Mouse (Mus musculus): ENCODE measurements around the gene Gm20696. TPM values are rescaled to one million over a fixed set of nuclear protein-coding genes. Genes with fewer than 3 reads are reported as not detected.
A peak's percentile ranks its signal among the peaks of the same experiment; 100 is the strongest.

The Gm20696 gene
- total RNA-seq, 2 experiments from 2014 or later, result 1.4 to 1.6 TPM

DNA sequence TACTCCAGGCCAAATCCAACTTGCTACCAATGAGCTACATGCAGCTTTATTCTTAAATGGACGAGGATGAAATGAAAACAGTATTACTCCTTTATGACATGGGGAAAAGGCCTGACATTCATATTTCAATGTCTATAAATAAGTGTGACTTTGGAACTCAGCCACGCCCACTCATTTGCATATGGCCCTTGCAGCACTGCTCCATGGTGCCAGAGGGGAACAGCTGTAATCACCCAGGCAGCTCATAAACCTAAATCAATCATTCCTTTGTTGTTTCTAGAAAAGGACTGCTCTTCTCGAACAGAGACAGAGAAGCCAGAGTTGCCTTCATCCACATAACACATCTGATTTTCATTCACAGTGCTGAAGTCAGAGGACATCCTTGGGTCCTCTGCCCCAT lies 241.6 kb downstream of the Gm20696 start:
- intact Hi-C loops (cut with DNase I), result no loop called here
- no peak for DNase-seq

- intact Hi-C loops (cut with DNase I), result no loop called here
- no peak for DNase-seq
These were observed 245.9 kb downstream of the Gm20696 start for GRCm38 (mm10) chr6:99420666-99421065.

DNA sequence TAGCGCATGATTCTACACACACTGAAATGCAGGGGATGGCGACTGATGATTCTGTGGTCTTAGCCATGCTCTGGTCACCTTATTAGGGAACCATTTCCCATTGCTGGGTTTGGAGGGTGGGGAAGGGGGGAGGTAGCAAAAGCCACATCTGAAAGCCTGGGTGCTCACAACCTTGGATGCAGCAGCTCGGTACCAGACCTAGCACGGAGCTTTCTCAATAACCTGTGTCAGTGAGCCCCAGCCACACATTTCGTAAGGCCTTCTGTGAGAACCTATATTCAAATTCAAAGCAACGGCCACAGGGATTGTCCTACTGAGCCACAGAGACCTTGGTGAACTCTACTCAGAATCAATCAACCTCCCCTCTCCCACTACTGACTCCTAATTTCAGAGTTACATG lies 254.0 kb downstream of the Gm20696 start:
- intact Hi-C loops (cut with DNase I), result no loop called here
- DNase-seq, result no peak

- DNase-seq, result no peak
- intact Hi-C loops (cut with DNase I), result no loop called here
These were observed 257.0 kb downstream of the Gm20696 start for GRCm38 (mm10) chr6:99409602-99410001.

DNA sequence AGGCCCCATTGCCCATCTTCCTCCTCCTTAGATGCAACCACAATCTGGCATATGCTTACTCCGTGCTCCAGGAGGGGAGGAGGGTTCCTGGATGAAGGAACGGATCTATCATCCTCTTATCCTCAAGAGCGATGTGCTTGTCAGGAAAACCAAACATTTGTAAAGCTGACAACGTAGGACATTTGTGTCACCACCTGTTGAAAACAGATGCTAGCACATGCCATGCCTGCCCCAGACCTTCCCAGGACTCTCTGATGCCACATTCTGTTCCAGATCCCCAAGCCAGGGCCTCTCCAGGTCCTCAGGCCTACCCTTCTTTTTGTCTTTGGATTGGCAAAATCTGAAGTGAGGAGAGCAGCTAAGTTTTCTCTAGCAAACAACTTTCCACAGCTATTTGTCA lies 257.7 kb downstream of the Gm20696 start:
- no peak for DNase-seq
- intact Hi-C loops (cut with DNase I), result no loop called here

DNA sequence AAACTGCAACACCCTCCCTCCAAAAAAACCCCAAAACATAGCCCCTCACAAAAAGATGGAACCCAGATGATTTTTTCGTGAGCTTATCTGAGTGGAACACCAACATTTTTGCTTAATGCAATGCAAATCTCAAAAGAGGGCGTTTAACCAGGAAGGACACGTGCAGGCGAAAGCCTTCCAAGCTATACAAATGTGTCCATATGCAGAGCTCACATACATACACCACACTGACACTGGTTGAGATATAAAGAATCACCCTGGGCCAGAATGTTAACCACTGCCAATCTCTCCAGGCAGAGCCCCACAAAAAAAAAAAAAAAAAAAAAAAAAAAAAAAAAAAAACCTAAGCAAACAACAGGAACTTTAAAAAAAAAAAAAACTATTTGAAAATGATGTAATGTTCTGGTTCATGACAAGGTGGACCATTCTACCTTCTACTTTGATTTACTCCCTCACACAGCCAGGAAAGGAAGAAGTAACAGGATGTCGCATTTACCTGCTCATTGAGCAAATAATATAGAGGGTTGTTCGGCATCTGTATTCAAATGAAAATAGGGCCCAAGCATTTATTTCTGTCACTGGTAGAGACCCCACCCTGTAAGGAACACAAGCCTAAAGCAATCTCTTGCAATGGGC lies 262.7 kb downstream of the Gm20696 start:
- intact Hi-C loops (cut with DNase I), result no loop called here
- DNase-seq, result no peak

DNA sequence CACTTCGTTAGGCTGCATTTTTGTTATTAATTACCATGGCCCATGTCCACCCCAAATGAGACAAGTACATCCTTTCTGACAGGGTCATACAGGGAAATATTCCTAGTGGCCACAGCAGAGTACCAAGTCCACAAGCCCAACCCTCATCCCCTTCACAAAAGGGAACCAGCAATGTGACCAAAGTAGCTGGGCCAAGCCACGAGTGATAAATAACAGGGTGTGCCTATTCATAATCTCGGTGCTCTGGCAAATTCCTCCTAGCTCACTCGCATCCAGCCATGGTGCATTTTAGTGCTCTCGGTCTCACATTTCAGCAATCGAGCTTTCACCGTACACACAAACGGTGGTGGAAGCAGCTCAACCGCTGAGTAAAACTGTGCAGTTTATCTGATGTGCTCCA lies 263.7 kb downstream of the Gm20696 start:
- intact Hi-C loops (cut with DNase I), result no loop called here
- no peak for DNase-seq

- intact Hi-C loops (cut with DNase I), result no loop called here
- no peak for DNase-seq
These were observed 264.2 kb downstream of the Gm20696 start for GRCm38 (mm10) chr6:99402370-99402769.

GRCm38 (mm10) chr6:99401801-99402200 lies 264.8 kb downstream of the Gm20696 start:
- intact Hi-C loops (cut with DNase I), result no loop called here
- DNase-seq, result no peak

- intact Hi-C loops (cut with DNase I), result no loop called here
- no peak for DNase-seq
These were observed 265.4 kb downstream of the Gm20696 start for GRCm38 (mm10) chr6:99401211-99401610.

- intact Hi-C loops (cut with DNase I), result no loop called here
- no peak for DNase-seq
These were observed 270.9 kb downstream of the Gm20696 start for GRCm38 (mm10) chr6:99395745-99396144.

DNA sequence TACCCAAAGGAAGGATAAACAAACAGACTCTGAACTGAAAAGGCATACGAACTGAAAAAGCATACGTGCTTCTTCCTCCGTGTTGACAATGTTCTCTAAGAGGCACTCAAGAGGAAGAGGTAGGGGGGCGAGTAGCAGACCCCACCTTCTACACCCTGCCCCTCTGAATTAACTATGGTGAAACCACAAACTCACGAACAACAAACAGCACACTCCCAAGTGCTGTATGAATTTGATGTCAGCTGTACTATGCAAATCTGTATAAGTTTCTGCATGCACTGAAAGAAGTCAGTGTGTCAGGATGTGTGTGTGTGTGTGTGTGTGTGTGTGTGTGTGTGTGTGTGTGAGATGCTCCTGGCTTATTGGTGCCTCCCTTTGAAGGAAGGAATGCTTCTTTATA lies 271.8 kb downstream of the Gm20696 start:
- intact Hi-C loops (cut with DNase I), result no loop called here
- no peak for DNase-seq

- intact Hi-C loops (cut with DNase I), result no loop called here
- no peak for DNase-seq
These were observed 274.1 kb downstream of the Gm20696 start for GRCm38 (mm10) chr6:99392484-99392883.

DNA sequence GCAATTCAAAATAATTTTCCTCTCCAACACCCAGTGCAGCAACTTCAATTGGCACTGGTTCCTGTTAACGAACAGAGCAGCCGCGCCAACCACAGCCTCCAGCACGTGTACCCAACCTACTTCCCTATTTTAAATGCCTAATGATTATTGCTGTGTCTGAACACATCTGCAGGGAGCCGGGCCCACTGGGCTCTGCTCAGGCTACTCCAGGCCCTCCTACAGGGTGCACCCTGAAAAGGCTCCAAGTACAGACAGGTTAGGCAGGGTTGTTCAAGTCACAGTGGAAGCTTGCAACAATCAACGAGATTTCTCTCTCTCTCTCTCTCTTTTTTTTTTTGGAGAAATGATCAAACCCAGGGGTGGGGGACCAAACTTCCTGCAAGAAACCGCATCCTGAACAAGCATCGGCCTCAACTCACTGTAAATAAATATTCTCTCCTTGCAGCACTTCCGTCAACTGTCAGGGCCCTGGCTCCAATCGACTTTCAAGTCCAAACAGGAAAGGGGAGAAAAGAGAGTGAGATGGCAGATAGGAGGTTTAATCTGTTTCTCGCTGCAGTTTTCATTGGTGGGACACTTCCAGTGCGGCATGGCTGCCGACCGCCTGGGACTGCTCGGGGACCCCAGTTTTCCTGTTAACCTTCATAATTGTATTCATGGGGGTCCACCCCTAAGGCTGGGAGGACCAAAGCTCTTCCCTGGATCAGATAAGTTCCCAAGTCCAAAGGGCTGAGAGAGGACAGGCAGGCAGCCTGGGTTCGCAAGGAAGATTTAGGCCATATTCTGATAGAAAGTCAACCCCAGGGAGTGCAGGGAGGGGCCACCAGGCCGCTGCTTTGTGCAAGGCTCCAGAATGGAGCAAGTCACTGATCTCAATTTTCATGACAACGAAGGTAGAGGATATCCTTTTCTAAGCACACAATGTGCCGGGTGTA lies 277.6 kb downstream of the Gm20696 start:
- intact Hi-C loops (cut with DNase I), result no loop called here
- no peak for DNase-seq

- intact Hi-C loops (cut with DNase I), result no loop called here
These were observed 278.6 kb downstream of the Gm20696 start for GRCm38 (mm10) chr6:99388023-99388422.

DNA sequence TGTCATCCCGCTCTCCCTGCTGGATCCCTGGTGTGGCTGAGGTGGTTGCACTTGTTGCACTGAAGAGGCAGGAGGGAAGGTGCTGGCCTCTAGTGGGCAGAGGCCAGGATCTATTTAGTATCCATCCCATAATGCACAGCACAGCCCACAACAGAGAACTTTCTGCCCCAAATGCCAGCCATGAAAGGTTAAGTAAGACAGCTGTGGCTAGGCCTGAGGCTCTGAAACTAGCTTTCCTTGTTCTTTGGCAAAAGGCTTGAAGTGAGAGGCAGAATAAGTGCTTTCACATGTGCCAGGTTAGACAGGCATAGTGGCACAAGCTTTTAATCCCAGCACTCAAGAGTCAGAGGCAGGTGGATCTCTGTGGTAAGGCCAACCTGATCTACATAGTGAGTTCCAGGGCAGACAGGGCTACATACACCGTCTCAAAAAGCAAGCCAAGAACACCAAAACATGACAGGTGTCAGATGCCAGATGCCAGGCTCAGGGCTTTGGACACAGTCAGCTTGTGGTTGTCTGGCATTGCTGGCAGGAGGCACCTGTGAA lies 281.5 kb downstream of the Gm20696 start:
- intact Hi-C loops (cut with DNase I), result no loop called here
- peak in 1 of 2 experiments; percentile 12 for DNase-seq

More at GRCm38 (mm10) chr6:99388023-99388422, 278.6 kb downstream of the Gm20696 start:
- DNase-seq, result no peak

DNA sequence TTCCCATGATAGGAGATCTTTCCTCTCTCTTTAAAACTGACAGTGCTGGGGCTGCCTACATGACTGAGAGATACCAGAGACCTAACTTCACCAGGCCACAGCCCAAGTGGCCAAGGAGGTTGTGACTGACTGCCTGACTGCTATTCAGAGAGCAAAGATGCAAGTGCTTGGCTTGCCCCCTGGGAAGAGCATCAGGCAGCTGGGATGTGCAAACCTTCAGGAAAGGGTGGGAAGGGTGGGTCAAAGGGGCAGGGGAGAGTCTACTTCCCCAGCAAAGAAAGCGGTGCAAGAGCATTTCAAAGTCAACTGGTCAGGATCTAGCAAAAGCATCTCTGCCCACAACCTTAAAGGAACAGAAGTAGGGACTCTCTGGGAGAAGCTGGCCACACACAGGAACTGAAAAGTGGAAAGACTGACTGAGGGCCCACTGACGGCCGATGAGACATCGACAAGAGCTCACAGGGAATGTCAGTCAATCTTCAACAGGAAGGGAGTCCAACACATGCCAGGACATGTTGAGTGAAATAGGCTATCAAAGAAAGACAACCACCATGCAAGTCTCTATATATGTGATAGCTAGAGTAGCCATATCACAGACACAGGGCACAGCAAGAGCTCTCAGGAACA lies 282.6 kb downstream of the Gm20696 start:
- DNase-seq, result no peak
- intact Hi-C loops (cut with DNase I), result no loop called here

DNA sequence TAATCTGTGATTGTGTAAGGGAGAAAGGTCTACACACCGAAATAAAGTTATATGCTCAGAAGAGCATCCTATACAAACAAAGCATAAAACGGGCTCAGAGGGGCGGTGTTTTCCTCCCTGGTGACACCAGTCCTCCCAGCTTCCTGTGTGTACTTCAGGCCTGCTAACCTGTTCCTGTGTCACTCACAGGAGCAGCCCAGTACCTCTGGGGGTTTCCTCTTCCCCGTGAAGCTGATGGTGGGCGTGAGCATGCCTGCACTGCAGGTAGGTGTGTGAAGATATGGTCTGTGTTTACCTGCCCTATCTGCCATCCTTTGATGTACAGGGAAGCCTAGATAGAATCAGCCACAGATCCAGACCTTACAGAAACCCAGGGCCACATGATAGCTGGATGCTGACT lies 286.5 kb downstream of the Gm20696 start:
- no peak for DNase-seq
- intact Hi-C loops (cut with DNase I), result no loop called here

GRCm38 (mm10) chr6:99378997-99379710 lies 287.4 kb downstream of the Gm20696 start:
- DNase-seq, result peak in 1 of 2 experiments; percentile 13
- intact Hi-C loops (cut with DNase I), result no loop called here

DNA sequence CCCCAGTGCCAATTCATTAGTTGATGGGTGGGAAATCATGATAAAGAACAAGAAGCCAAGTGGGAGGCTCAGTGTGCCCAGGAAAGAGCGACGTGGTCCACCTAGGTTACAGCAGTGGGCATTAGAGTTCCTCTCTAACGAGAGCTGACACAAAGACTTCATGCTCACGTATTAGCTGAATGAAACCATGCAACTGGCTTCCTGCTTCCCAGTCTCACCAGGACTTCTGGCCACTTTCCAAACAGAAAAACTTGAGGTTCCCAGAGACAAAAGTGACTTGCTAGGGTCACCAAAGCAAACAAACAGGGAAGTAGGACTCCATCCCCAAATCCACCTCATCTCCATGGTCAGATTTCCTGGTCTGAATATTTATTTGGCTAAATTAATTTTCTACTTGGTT lies 288.9 kb downstream of the Gm20696 start:
- no peak for DNase-seq
- intact Hi-C loops (cut with DNase I), result no loop called here

All from gastrocnemius, postnatal 36 days (tissue).